Mouse (Mus musculus) adrenal gland, adult 8-10 months (tissue): ENCODE data around the gene Coq8a. TPM values are rescaled to one million over a fixed set of nuclear protein-coding genes. Genes with fewer than 3 reads are reported as not detected.

Experiments used
- total RNA-seq, 4 experiments: library from RNA; stranded (reverse); gene quantifications; 2 replicates each; pipeline ENCODE4 v1.2.4; 2022

Coq8a gene
- total RNA-seq, 4 experiments from 2014 or later, result 85.1 to 269 (median 187) TPM

Other genes starting within 250 kb of the Coq8a start
- gene Cdc42bpa, start 239.1 kb downstream of the Coq8a start, total RNA-seq, result 10 to 100 TPM; 48.2 to 78.1 (median 60.5) TPM
- gene Psen2, start 63.8 kb upstream of the Coq8a start, total RNA-seq, result 10 to 100 TPM; 33.1 to 43.1 (median 38.4) TPM
- 10 to 100 TPM; 64.4 to 99.3 (median 78.9) TPM for gene Itpkb, start 130.9 kb upstream of the Coq8a start, total RNA-seq